Mouse (Mus musculus) inflammation-experienced regulatory T-cells (primary cell): Measurements from ENCODE around the gene Slc24a3. TPM values are rescaled to one million over a fixed set of nuclear protein-coding genes. Genes with fewer than 3 reads are reported as not detected.

ENCODE experiments used
- polyA plus RNA-seq, 2 experiments: library from polyadenylated mRNA; unstranded; fragments of 100-300 nt; shearing (Covaris generic); gene quantifications; one replicate each; pipeline ENCODE4 v1.2.1; 2017

The Slc24a3 gene
- 1 to 10 TPM; 3.8 to 7.0 TPM for polyA plus RNA-seq

DNA sequence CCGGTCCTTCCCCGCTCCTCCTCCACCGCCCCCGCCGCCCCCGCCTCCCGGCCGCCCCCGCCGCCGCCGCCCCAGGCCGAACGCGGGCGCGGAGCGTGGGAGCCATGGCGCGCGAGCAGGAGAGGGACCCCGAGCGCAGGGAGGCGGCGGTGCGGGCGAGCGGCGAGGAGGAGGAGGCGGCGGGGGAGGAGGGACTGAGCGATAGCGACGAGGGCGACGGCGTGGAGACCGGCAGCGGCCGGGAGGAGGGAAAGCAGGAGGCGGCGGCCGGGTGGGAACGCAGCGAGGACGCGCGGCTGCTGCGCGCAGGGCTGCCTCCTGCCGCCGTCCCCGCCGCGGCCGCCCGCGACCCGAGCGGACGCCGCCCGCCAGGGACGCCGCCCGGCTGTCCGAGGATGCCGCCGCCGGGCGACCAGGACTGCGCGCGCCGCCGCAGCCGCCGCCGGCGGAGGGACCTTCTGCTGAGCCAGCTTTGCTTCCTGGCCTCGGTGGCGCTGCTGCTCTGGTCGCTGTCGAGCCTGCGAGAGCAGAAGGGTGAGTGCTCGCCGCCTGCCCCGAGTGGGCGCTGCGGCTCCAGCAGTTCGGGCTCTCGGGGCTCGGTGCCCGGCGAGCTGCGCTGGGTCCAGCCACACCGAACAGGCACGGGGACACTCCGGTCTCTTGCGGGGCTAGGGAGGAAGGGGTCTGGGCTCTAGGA lies at the start of gene Slc24a3:
Slc24a3 (plus strand) TSS at position 91 of the 697 bp plus-strand sequence.

DNA sequence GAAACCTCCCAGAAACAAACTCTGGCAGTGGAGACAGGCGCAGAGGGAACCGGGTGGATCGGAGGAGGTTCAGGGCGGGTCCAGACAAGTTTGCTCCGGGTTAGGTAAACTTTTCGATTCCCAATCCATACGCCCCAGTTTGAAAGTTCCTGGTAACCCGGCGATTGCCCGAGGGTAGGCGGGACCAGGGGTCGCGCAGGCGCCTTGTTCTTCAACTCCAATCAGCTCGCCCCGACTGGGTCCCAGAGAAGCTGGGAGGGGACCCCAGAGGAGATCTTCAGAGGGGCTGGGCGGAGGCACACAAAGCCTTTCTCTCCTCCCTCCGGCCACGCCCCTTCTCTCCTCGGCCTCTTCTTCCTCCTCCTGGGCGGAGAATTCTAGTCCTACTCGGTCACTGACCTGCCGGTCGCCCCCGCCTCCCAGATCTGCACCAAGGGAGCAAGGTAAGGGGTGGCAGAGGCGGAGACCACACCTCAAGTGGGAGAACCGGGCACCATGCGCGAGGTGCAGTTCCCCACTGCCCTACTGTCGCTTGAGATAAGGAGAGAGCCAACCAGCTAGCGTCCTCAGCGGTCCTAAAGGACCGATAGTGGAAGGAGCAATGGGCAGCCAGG lies 507.7 kb downstream of the Slc24a3 start, which contains the start of gene Rin2:
Rin2 (plus strand) TSS at position 74 of the 614 bp plus-strand sequence.

